Mouse (Mus musculus) gastrocnemius, postnatal 14 days (tissue): Measurements from ENCODE around the gene Itga7. TPM values are rescaled to one million over a fixed set of nuclear protein-coding genes. Genes with fewer than 3 reads are reported as not detected.
"Not testable (repeated sequence)": the region's sequence is repeated elsewhere in the genome, so short reads cannot be mapped to it uniquely, and the experiment has no call there.

ENCODE experiments used
- DNase-seq: peaks from one replicate; pipeline ENCODE4 v3.0.0; 2021; ENCODE audit warnings: mixed read lengths
- intact Hi-C: fragments of 180-260 bp; cut with DNase I; formaldehyde crosslinking; loops from one replicate; pipeline ENCODE4 v1.15.1; 2025; ENCODE audit warnings: low total_unique reads
- total RNA-seq, 2 experiments: library from RNA; stranded (reverse); gene quantifications; 2 replicates each; pipeline ENCODE4 v1.2.3; 2021

The Itga7 gene
- total RNA-seq, 2 experiments from 2014 or later: 88.7 to 94.7 TPM

- DNase-seq: no peak
- intact Hi-C loops: no loop called here
These were observed 32.3 kb downstream of the Itga7 start for GRCm38 (mm10) chr10:128965871-128966270.

- intact Hi-C loops: no loop called here
- DNase-seq: no peak
These were observed 34.7 kb downstream of the Itga7 start for GRCm38 (mm10) chr10:128968341-128968749.

GRCm38 (mm10) chr10:128970740-128971250 is 37.2 kb downstream of the Itga7 start:
- intact Hi-C loops: loop anchor here (10.0 kb wide), 1 partner anchor 56 kb away; no protein-coding TSS in a partner anchor
- DNase-seq: no peak

- intact Hi-C loops: loop anchor here (10.0 kb wide), 1 partner anchor 58 kb away; no protein-coding TSS in a partner anchor
- DNase-seq: no peak
These were observed 39.2 kb downstream of the Itga7 start for GRCm38 (mm10) chr10:128972841-128973240.

GRCm38 (mm10) chr10:128976395-128976794 is 42.8 kb downstream of the Itga7 start:
- intact Hi-C loops: loop anchor here (10.0 kb wide), 1 partner anchor 62 kb away; no protein-coding TSS in a partner anchor
- no peak for DNase-seq

- DNase-seq: peak; percentile 49
These were observed 44.0 kb downstream of the Itga7 start for GRCm38 (mm10) chr10:128977522-128978114.

GRCm38 (mm10) chr10:128980644-128981365 is 47.2 kb downstream of the Itga7 start:
- intact Hi-C loops: no loop called here
- no peak for DNase-seq

More at GRCm38 (mm10) chr10:128977522-128978114, 44.0 kb downstream of the Itga7 start:
- intact Hi-C loops: loop anchor here (10.0 kb wide), 1 partner anchor 63 kb away; no protein-coding TSS in a partner anchor

GRCm38 (mm10) chr10:128989131-128989530 is 55.5 kb downstream of the Itga7 start, which contains the start of gene Olfr9:
Olfr9 (plus strand) TSS chr10:128989431.
- intact Hi-C loops: not testable (repeated sequence)

GRCm38 (mm10) chr10:128990129-128990850 is 56.7 kb downstream of the Itga7 start:
- intact Hi-C loops, DNase-seq: not testable (repeated sequence)

More at GRCm38 (mm10) chr10:128989131-128989530, 55.5 kb downstream of the Itga7 start, which contains the start of gene Olfr9:
- DNase-seq: not testable (repeated sequence)

- intact Hi-C loops: no loop called here
- no peak for DNase-seq
These were observed 57.4 kb downstream of the Itga7 start for GRCm38 (mm10) chr10:128990994-128991393.

GRCm38 (mm10) chr10:128995796-128996195 is 62.2 kb downstream of the Itga7 start:
- intact Hi-C loops: no loop called here
- DNase-seq: no peak

- intact Hi-C loops: no loop called here
- no peak for DNase-seq
These were observed 63.0 kb downstream of the Itga7 start for GRCm38 (mm10) chr10:128996523-128997040.

- no peak for DNase-seq
- intact Hi-C loops: no loop called here
These were observed 70.7 kb downstream of the Itga7 start for GRCm38 (mm10) chr10:129004032-129004920.

Other genes starting within 250 kb of the Itga7 start
- 10 to 100 TPM; 75.2 to 78.2 TPM for gene Rab5b, start 237.6 kb upstream of the Itga7 start, total RNA-seq
- 1 to 10 TPM in 1 of 2 experiments, under 1 TPM in 1; 0.71 to 1.2 TPM for gene Pmel, start 229.6 kb upstream of the Itga7 start, total RNA-seq
- 1 to 10 TPM; 7.5 to 8.5 TPM for gene Cdk2, start 228.8 kb upstream of the Itga7 start, total RNA-seq
- 10 to 100 TPM in 1 of 2 experiments, 1 to 10 TPM in 1; 8.3 to 10.8 TPM for gene Dgka, start 189.0 kb upstream of the Itga7 start, total RNA-seq
- 10 to 100 TPM; 10.9 to 14.3 TPM for gene Pym1, start 185.9 kb upstream of the Itga7 start, total RNA-seq
- 1 to 10 TPM; 3.2 TPM for gene Mmp19, start 142.9 kb upstream of the Itga7 start, total RNA-seq
- 10 to 100 TPM; 23.3 to 24.5 TPM for gene Dnajc14, start 129.8 kb upstream of the Itga7 start, total RNA-seq
- gene Tmem198b, start 129.4 kb upstream of the Itga7 start, total RNA-seq: 1 to 10 TPM; 6.4 to 7.4 TPM
- gene Sarnp, start 116.5 kb upstream of the Itga7 start, total RNA-seq: 10 to 100 TPM; 33.3 to 36.3 TPM
- gene Ormdl2, start 112.2 kb upstream of the Itga7 start, total RNA-seq: 1 to 10 TPM; 5.8 to 6.3 TPM
- 1 to 10 TPM; 6.7 to 7.1 TPM for gene Gdf11, start 42.1 kb upstream of the Itga7 start, total RNA-seq
- 100 to 1,000 TPM; 121 to 151 TPM for gene Cd63, start 32.8 kb upstream of the Itga7 start, total RNA-seq
- gene Rdh5, start 10.9 kb upstream of the Itga7 start, total RNA-seq: 1 to 10 TPM; 5.6 to 7.7 TPM
- gene Bloc1s1, start 9.8 kb upstream of the Itga7 start, total RNA-seq: 100 to 1,000 TPM; 174 to 181 TPM
- under 1 TPM in 1 of 2 experiments, not detected in 1; 0.16 TPM for gene Mettl7b, start 27.2 kb downstream of the Itga7 start, total RNA-seq
- not detected for gene Olfr9, start 55.6 kb downstream of the Itga7 start, total RNA-seq
- not detected for gene Olfr763, start 77.0 kb downstream of the Itga7 start, total RNA-seq
- gene Olfr764-ps1, start 106.1 kb downstream of the Itga7 start, total RNA-seq: not detected
- gene Olfr765, start 116.2 kb downstream of the Itga7 start, total RNA-seq: not detected
- gene Olfr766-ps1, start 135.2 kb downstream of the Itga7 start, total RNA-seq: not detected
- gene Olfr767, start 149.1 kb downstream of the Itga7 start, total RNA-seq: not detected
- not detected for gene Olfr768, start 165.6 kb downstream of the Itga7 start, total RNA-seq
- not detected for gene Olfr769, start 184.0 kb downstream of the Itga7 start, total RNA-seq
- not detected for gene Olfr770, start 205.2 kb downstream of the Itga7 start, total RNA-seq
- not detected for gene Olfr771, start 230.9 kb downstream of the Itga7 start, total RNA-seq
- not detected for gene Olfr772, start 244.1 kb downstream of the Itga7 start, total RNA-seq